Mouse (Mus musculus) G1E (cell line): ENCODE data around the gene Lgmn.

Source experiments
- CTCF ChIP-seq: IDR thresholded peaks from 2 replicates; pipeline ENCODE4 v1.5.1; 2012; ENCODE audit warnings: low read depth, low read length, inconsistent platforms, mixed read lengths
- GATA1 ChIP-seq: IDR thresholded peaks from 2 replicates; pipeline ENCODE4 v1.6.1; 2012; ENCODE audit warnings: borderline replicate concordance, low read length, inconsistent platforms, mixed read lengths
- GATA2 ChIP-seq: IDR thresholded peaks from 2 replicates; pipeline ENCODE4 v1.6.1; 2012; ENCODE audit warnings: low read depth, low read length, inconsistent platforms, borderline replicate concordance

- no peak for TF ChIP-seq CTCF
- no peak for TF ChIP-seq GATA1
- no peak for TF ChIP-seq GATA2
Observed at GRCm38 (mm10) chr12:102440551-102440950, 938 bp upstream of the Lgmn start.
